Mouse (Mus musculus) 3134 (cell line): ENCODE measurements around the gene Cd79a.
A peak's percentile ranks its signal among the peaks of the same experiment; 100 is the strongest.

Source experiments
- DNase-seq: peaks from one replicate; pipeline ENCODE4 v3.0.0-alpha.2; 2011; ENCODE audit warnings: low spot score; ENCODE audit not compliant: insufficient read length; ENCODE audit errors: extremely low read depth

Cd79a gene

DNA sequence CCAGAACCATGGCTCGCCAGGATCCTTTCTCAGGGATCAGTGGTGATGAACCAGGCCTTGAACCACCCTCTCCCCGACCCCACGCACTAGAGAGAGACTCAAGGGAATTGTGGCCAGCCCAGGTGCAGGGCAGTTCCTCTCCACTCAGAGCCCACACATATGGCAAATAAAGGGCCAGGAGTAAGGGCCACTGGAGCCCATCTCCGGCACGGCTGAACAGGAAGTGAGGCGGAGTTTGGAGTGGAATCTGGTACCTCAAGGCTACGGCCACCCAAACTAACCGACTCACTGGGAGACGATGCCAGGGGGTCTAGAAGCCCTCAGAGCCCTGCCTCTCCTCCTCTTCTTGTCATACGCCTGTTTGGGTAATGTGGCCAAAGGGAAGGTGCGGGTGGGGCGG is at the start of gene Cd79a:
Gene Cd79a, plus strand, starts transcription at position 158 of the 400 bp plus-strand sequence.
- no peak for DNase-seq

DNA sequence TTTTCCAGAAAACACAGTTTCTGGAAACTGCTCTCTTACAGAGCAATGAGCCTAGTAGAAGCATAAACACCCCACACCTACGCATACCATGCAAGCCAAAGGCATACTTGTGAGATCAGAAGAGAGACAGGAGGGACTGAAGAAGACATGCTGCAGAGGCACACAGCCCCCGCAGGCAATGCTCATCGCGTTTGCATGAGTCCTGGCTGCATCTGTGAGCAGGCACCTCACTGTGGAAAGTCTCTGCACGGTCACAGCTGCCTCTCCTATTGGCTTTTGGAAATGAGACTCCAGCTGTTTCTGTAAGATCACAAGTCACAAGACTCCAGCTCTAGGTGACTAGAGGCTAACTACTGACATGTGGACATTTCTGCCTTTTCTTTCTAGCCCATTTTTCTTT is 47.0 kb upstream of the Cd79a start:
- DNase-seq, result no peak

DNA sequence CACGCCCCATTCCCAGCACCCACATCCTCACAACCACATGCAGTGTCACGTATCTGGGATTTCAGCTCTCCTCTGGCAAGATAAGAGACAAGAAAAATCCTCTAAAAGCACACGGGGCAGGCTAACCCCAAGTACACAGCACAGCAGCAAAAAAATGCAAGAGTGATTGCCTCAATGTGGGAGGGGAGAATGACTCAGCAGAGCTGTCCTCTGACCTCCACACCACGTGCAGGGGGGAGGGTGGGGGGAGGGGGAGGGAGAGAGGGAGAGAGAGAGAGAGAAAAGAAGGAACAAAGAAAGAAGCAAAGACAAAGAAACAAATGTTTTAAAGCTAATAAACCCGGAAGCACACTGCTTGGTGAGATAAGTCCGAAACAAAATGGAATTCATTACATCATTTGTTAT is 46.3 kb upstream of the Cd79a start:
- DNase-seq, result peak; percentile 50

DNA sequence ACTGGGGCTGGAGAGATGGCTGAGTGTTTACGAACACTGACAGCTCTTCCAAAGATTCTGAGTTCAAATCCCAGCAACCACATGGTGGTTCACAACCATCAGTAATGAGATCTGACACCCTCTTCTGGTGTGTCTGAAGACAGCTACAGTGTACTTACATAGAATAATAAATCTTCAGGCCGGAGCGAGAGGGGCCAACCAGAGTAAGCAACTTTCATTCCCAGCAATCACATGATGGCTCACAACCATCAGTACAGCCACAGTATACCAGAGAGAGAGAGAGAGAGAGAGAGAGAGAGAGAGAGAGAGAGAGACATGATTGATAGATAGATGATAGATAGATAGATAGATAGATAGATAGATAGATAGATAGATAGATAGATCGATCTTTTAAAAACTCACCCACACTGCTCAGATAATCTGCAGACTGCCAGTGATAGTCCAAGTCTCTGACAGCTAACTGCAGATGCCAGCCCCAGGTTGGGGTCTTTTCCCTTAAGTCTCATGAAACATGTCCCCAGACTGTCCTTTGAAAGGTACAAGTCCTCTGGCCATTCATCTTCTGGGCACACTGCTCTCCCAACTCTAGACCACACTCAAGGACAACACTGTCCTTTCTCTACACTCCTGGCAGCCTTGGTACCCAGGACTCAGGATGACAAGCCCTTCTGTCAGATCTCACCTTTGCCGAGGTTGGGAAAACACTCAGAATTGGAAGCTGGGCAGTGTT is 45.4 kb upstream of the Cd79a start:
- DNase-seq, result no peak

DNA sequence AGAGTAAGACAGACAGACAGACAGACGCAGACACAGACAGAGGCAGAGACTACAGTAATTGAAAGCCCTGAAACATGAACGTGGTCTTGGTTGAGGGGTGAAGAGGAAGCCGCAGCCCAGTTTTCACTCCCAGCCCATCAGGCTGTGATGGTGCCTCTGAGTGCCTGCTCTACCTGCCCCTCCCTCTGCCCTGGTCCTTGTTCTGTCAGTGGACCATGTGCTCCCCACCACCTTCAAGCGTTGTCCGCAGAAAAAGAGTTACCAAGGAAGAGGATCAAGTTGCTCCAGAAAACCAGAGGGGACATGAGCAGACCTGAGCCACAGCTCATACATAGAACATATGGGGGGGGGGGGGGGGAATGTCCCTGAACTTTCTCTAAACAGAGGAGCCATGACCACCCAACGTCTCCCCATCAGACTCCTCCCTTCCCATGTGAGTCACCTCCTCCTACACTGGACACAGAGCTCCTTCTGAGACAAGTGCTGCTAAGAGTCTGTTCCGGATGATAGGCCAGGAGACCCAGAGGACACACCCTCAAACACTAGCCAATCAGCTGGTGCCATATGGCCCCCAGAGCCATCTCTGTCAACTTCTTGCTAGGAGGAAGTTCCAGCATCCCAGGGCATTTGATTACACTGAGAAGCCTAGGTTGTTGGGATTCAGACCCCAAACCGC is 44.5 kb upstream of the Cd79a start:
- DNase-seq, result no peak

DNA sequence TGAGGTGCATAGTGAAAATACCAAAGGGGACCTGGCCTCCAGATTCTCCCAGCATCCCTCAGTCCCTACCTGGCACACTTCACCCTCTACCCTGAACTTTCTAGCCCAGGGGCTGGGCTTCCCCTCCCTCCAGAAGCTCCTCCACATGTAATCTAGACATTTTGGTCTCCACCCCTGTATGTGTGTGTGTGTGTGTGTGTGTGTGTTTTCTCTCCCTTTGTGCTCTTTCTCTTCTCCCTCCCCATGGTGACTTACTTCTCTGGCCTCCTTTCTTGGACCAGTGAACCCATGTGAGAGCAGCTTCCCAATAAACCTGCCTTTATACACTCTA is 44.0 kb upstream of the Cd79a start:
- no peak for DNase-seq

DNA sequence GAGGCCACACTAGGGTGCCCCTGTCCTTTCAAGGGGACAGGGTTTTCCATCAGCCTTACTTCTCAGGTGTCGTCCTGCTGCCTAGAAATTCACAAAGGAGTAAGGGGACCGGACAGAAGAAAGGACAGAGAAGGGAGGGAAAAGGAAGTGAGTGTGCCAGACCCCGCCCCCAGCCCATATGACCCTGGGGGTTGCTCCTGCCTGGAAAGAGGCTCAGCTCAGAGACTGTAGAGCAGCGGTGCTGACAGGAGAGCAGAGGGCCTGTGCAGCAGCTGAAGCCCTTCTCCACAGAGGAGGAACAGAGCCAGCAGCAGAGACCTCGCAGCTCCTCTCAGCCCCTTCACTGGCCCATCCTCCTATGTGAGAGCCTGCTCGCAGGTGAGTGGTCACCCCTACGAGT is 43.5 kb upstream of the Cd79a start:
- no peak for DNase-seq

DNA sequence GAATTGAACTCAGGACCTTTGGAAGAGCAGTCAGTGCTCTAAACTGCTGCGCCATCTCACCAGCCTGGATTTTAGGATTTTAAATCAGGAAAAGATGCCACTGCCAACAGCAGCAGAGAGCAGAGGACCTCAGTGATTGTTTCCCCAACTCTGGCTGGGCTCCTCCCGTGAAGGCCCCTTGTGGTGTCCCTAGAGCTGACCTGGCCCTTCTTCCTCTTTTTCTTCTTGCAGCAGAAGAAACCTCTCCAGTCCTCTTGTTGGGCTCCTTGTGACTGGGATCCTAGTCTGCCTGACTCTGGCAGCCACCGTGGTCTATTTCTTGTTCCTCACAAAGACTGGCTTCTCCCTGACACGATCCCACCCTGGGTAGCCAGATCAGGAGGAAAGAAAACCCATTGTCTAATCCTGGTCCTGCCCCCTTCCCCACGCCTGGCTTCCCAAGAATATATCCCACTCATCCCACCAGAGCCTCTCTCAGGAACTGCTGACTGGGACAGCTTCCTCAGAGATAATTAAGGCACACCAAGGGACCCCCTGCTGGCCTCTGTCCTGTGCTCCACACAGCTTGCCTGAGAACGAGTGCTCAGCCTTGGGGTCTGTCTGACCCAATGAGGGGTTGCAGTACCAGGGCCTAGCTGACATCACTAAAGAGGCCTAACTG is 40.6 kb upstream of the Cd79a start:
- no peak for DNase-seq

DNA sequence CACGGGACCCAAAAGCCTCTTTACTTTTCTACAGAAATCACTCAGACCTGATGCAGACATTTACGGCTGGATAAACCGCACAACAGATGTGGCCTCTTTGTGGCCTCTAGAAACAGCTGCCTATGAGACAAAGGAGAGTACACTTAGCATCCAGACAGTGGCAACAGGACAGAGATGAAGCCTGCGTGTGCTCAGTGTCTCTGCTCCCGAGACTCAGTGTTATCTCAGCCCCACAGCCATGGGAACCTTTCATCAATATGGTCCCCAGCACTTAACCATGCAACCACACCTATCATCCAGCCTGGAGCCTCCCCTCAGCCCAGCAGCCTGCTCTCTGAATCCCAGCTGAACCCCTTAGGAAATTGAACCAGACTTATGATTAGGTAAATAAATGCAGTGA is 37.9 kb upstream of the Cd79a start:
- DNase-seq, result no peak

DNA sequence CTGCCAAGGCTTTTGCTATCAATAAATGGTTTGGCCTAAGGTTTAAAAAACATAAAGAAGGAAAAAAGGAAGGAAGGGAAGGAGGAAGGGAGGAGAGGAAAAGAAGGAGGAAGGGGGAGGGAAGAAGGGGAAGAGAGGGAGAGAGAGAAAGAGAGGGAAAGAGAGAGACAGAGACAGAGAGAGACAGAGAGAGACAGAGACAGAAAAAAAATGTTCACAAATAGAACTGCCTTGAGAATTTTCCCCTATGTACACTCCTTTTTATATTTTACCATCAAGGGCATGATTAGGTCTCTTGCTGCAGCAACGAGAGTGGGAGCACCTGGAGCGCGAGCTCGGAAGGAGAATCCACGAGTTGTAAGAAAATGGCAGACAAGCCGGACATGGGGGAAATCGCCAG is 35.3 kb upstream of the Cd79a start, which contains the start of gene Gm9844:
Gene Gm9844, plus strand, starts transcription at position 301 of the 400 bp plus-strand sequence.
- no peak for DNase-seq

DNA sequence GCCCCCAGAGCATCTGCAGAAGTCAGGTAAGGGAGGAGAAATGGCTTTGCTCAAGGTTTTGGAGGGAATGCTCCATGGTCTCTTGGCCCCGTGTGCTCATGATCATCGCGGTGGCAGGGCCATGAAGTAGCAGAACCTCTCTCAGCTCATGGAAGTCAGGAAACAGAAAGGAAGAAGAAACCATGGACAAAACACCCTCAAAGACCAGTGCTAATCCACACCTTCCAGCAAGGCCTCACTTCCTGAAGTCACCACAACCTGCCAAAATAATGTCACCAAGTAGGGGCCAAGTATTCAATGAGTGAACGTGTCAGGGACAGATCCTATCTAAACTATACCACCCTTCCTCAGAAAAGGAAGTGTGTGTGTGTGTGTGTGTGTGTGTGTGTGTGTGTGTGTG is 34.3 kb upstream of the Cd79a start:
- DNase-seq, result no peak

DNA sequence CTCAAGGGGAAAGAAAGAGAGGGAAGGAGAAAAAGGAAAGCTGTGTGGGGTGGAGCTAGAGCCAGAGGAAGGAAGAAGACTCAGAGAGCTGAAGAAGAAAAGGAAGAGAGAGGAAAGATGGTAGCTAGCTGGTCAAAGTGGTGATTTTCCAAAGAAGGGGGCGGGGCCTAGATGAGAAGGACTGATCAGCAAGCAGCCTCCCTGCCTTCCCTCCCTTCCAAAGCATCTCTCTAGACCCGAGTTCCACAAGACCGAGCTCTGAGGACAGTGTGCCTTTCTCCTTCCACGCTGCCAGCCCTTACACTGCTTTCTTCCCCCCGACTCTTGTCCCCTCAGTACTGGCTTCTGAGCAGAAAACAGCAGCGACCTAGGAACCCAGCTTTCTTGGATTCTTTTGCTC is 33.0 kb upstream of the Cd79a start:
- no peak for DNase-seq

DNA sequence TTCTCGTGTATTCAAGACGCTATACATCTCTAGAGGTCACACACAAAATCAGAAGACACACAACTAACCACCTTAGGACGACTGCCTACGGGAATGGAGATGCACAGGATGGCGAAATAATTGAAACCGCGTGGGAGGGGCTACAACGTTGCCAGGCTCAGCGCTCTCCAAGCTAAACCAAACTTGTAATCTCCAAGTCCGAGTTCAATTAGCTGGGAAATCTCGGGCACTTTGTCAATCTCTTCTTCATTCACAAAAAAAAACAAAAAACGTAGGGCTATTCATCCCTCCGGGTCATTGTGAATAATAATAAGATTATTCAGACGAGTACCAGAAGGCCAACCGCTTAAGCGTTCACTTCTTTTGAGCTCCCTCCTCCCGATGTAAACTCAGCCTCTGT is 28.1 kb upstream of the Cd79a start:
- no peak for DNase-seq

DNA sequence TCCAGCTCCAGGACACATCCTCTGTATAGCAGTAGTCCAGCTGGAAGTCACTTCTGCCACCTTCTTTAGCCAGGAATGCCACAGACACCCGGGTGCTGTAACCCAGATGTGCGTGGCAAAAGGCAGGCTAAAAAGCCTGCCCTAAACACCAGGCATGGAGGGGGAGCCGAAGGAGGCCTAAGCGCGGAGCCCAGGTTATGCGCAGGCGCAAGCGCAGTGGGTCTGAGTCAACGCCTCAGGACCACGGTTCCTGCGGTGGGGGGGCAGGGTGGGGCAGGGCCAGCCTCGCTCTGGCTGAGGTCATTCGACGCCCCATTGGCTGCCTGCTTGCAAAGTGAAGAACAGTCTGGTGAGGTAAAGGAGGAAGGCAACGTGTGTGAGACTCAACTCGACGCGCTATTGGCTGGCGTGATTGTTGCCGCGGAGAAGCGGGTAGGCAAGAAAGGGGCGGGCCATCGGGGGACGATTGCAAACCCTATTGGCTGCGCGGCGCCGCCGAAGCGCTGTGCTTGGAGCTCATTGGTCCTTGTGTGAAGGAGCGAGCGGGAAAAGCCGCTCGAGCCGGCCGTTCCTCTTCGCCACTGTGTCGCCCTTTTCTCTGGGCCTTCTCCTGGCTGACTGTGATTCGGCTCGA is 27.5 kb upstream of the Cd79a start, which contains the start of the genes Lypd4 and Dmrtc2:
Gene Lypd4, minus strand, starts transcription at position 410 of the 634 bp plus-strand sequence.
Gene Dmrtc2, plus strand, starts transcription at position 526 of the 634 bp plus-strand sequence.
- DNase-seq, result no peak

DNA sequence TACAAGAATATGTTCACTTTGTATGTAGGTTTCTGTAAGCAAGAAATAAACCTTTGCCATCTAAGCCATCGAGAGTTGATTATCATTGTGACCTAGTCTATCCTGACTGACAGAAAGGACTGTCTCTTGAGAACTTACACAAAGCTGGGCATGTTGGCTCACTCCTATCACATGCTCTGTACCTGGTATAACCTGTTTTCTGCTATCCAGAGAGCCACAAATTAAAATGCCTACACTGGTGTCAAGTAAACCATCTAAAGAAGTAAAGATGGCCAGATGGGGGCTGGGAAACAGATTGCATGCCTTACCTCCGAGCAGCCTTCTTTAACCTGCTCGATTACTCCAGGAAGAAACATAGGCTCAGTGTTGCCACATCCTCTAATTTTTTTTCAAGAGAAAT is 19.6 kb upstream of the Cd79a start:
- no peak for DNase-seq

DNA sequence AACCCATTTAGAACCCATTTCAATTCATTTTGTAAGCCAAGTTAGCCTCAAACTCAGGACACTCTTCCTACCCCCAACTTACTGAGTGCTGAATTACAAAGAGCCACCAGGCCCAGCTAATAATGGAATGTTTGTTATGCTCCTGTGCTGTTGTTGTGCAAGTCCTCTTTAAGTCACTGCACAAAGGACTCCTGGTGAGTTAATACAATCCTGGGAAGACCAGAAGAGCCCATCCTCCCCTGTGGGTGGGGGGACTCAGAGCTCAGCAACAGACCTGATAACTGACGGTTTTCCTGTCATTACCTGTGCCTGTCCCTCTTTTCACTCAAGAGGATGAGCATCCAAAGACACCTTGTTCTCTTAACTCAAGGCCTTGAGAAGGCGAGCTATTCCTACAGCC is 17.6 kb upstream of the Cd79a start:
- DNase-seq, result no peak

DNA sequence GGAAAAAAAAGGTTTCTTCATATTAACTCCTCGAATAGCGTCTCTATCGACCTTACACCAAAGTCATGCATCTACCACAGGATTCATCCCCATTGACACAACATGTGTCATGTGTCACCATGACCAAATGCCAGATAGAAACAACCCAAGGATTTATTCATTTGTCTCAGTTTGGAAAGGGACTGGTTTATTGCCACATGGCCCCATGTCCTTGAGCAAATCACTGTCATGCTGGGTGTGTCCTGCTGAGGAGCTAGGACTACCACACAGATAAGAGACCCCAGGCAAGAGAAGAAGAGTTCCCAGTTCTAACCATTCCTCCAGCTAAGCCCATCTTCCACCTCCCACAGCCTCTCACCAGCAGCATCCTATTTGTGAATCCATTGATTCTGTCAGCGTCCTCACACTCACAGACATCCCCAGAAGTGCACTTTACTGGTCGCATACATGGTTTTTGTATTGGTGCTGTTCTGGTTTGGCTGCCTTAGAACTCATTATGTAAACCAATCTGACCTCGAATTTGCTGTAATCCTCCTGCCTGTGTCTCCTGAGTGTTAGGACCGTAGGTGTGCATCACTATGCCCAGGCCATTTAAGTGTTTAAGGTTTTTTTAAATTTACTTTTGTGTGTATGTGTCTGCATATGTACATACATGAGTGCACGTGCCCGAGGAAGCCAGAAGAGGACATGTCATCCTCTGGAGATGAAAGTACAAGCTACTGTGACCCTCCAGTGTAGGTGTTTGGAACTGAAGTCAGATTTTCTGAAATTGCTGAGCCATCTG is 14.6 kb upstream of the Cd79a start:
- no peak for DNase-seq

DNA sequence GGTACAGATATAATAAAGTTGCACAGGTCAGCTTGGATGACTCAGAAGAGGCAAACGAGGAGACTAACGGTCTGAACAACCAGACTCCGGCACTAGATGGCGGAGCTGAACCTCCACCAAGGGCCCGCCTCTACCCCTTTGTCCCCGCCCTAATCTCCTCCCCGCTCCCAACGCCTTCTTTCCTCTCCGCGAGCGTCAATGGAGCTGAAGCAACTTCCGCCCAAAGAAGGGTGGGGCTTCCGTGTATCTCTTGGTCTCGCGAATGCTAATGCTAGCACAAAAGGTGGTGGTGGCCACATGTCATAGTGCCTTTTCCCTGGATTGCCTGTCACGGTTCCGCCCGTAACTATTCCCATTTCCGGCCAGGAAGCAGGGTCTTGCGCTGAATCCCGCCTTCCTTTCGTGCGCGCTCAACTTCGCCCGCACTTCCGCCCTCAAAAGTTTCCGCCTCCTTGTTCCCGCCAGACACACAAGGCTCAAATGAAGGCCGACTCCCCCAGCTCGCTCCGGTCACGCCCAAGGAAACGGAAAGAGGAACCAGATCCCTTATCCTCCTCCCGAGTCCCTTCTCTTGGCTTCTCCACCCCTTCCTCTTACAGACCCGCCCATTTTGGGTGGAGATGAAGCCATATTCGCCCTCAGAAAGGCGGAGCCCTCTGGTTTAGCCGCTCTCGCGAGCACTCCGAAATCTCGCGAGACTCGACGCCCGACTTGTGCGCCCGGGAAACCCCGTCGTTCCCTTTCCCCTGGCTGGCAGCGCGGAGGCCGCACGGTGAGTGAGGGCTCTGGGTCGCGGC is 13.1 kb upstream of the Cd79a start, which contains the start of gene Rps19:
Gene Rps19, plus strand, starts transcription at position 476 of the 797 bp plus-strand sequence.
- peak; percentile 96 for DNase-seq

DNA sequence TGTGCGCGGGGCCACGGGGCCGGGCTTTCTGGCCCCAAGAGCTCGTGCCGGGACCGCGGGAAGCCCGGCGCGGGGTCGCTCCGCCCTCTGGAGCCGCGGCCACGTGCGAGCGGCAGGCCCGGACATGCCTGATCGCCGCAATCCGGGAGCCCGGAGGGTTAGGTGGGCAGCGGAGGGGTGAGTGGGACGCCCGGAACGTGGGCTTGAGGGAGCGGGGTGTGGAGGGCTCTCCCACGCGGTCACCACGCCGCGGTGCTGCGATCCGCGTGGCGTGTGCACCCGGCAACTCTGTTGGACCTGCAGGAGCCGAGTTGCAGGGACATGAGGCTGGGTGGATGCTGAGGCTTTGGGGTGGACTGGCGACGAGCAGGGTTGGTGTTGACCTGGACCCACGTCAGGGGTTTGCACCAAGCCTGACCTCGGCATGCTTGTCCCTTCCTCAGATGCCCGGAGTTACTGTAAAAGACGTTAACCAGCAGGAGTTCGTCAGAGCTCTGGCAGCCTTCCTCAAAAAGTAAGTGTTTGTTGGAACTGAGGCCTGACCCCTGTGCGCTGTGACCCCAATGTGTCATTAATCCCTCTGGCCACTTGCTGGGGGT is 12.4 kb upstream of the Cd79a start:
- DNase-seq, result no peak
